Comparison of ENCODE assay signal across 32 mouse cellular contexts in the genomic region with DNA sequence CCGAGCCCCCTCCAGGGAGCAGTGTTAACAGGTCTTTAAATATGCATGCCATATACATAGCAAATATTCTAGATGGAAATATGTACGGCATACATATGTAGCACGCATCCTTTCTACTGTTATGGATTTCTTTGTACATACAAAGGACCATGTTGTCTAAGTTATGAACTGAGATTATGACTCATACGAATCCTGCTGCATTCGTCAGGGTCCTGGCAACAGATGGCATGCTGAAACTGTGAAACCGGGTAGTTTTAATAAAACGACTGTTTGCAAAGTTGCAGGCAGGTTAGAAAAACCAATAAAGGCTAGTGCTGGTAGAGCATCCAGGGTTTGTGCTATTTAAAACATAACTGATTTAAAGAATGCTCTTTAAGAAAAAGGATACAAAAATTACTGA.
DNase-seq lines count a peak whose midpoint lies in the region; ATAC-seq and TF ChIP-seq lines count a peak whose summit lies in the region.
"Had no signal": no experiment of that assay in that cellular context is flagged by ENCODE, and none has a peak within 500 bp of the region (broad histone marks: within the 10 kb centered on the region; RNA-seq: fewer than 3 reads in every experiment).

No protein-coding gene starts in this region.

- TF ChIP-seq CTCF in forebrain, postnatal 0 days (IDR thresholded peaks at IDR 0.05; ENCODE audit: low read depth), result no peak
- TF ChIP-seq CTCF in layer of hippocampus, adult 2 months (conservative IDR thresholded peaks at IDR 0.05), result no peak
- no peak for TF ChIP-seq CTCF in lung, postnatal 0 days (IDR thresholded peaks at IDR 0.05)

- H3K4me1 ChIP-seq in forebrain, postnatal 0 days (ENCODE audit: insufficient read depth), result no peaks in the 10 kb centered on the region; the same call in 1 of the 2 replicates
- H3K4me1 ChIP-seq in forebrain, embryonic 14.5 days (ENCODE audit: control insufficient read depth, insufficient read depth, low read length), result no peaks in the 10 kb centered on the region
- no peaks in the 10 kb centered on the region for H3K4me1 ChIP-seq in lung, postnatal 0 days (ENCODE audit: insufficient read depth, low read depth, low read length)
- H3K4me1 ChIP-seq: heart, embryonic 15.5 days; hindbrain, embryonic 12.5 days; midbrain, embryonic 13.5 days; neural tube, embryonic 13.5 days had no signal

- H3K27me3 ChIP-seq in forebrain, postnatal 0 days (ENCODE audit: insufficient read depth, low read length), result no peaks in the 10 kb centered on the region
- H3K27me3 ChIP-seq in forebrain, embryonic 14.5 days (replicated peaks; ENCODE audit: control insufficient read depth, insufficient read depth, low read length), result no peaks in the 10 kb centered on the region
- no peaks in the 10 kb centered on the region for H3K27me3 ChIP-seq in lung, postnatal 0 days (replicated peaks; ENCODE audit: insufficient read depth, low read length)
- H3K27me3 ChIP-seq: heart, embryonic 15.5 days; midbrain, embryonic 13.5 days; neural tube, embryonic 13.5 days had no signal

- H3K36me3 ChIP-seq in forebrain, postnatal 0 days (ENCODE audit: insufficient read depth), result no peaks in the 10 kb centered on the region
- no peaks in the 10 kb centered on the region for H3K36me3 ChIP-seq in forebrain, embryonic 14.5 days (ENCODE audit: control insufficient read depth, insufficient read depth, low read length)
- H3K36me3 ChIP-seq in lung, postnatal 0 days (ENCODE audit: insufficient read depth, low read length), result no peaks in the 10 kb centered on the region
- H3K36me3 ChIP-seq: forebrain, embryonic 10.5 days; heart, embryonic 10.5 days; heart, embryonic 15.5 days; hindbrain, embryonic 12.5 days; liver, embryonic 12.5 days; midbrain, embryonic 13.5 days; neural tube, embryonic 13.5 days had no signal

- H3K9me3 ChIP-seq in forebrain, postnatal 0 days (ENCODE audit: low read length), result no peaks in the 10 kb centered on the region
- no peaks in the 10 kb centered on the region for H3K9me3 ChIP-seq in forebrain, embryonic 14.5 days (replicated peaks; ENCODE audit: control insufficient read depth, low read length)
- no peaks in the 10 kb centered on the region for H3K9me3 ChIP-seq in lung, postnatal 0 days (ENCODE audit: low read length)
- H3K9me3 ChIP-seq: forebrain, embryonic 10.5 days; heart, embryonic 15.5 days; liver, embryonic 12.5 days; midbrain, embryonic 13.5 days; neural tube, embryonic 13.5 days had no signal

- DNase-seq in forebrain, postnatal 0 days, result no peak
- no peak for DNase-seq in forebrain, embryonic 14.5 days (ENCODE audit: low spot score)
- peak; percentile 42 to 55 for DNase-seq in layer of hippocampus, adult 2 months (ENCODE audit: low spot score in 2 of 2)
- no peak for DNase-seq in layer of hippocampus, postnatal 10 days (ENCODE audit: low spot score in 2 of 2)
- DNase-seq in 3T3-L1 (ENCODE audit: low read depth, low spot score), result peak; percentile 45
- DNase-seq in fibroblast of lung, adult 2 months (ENCODE audit: low read depth), result peak; percentile 26
- no peak for DNase-seq in lung, postnatal 0 days (ENCODE audit: low spot score)
- DNase-seq: adrenal gland, postnatal 25 days; cerebellum, adult 18-20 months; cerebellum, postnatal 14 days; gastrocnemius, postnatal 14 days; heart, postnatal 36 days; kidney, adult 8-10 months; kidney, postnatal 4 days; left cerebral cortex, postnatal 4 days; liver, postnatal 0 days; lung, postnatal 4 days; right cerebral cortex, postnatal 25 days; spleen, adult 18-20 months; thymus, adult 18-20 months; thymus, postnatal 25 days had no signal

- ATAC-seq in forebrain, postnatal 0 days, result peak; percentile 47; the same call in 1 of the 2 replicates
- no peak for ATAC-seq in forebrain, embryonic 14.5 days
- no peak for ATAC-seq in lung, postnatal 0 days
- ATAC-seq: hindbrain, postnatal 0 days; intestine, embryonic 16.5 days; liver, embryonic 12.5 days; liver, postnatal 0 days; midbrain, embryonic 13.5 days had no signal

- no peak overlapping the region for H3K9ac ChIP-seq in forebrain, postnatal 0 days
- H3K9ac ChIP-seq in forebrain, embryonic 14.5 days (ENCODE audit: low read length), result no peak overlapping the region
- no peak overlapping the region for H3K9ac ChIP-seq in lung, postnatal 0 days (replicated peaks; ENCODE audit: low read depth)
- H3K9ac ChIP-seq: heart, embryonic 15.5 days; hindbrain, embryonic 12.5 days; liver, embryonic 12.5 days; liver, postnatal 0 days; midbrain, embryonic 13.5 days; neural tube, embryonic 13.5 days had no signal

- WGBS in forebrain, postnatal 0 days, result 68% methylated on average over 7 of the region's 7 CpGs
- 79% methylated on average over 7 of the region's 7 CpGs for WGBS in forebrain, embryonic 14.5 days
- 80% methylated on average over 7 of the region's 7 CpGs for WGBS in lung, postnatal 0 days

- no peak overlapping the region for H3K4me2 ChIP-seq in forebrain, postnatal 0 days (ENCODE audit: low read depth)
- no peak overlapping the region for H3K4me2 ChIP-seq in forebrain, embryonic 14.5 days (ENCODE audit: low read length)
- no peak overlapping the region for H3K4me2 ChIP-seq in lung, postnatal 0 days (replicated peaks; ENCODE audit: low read depth, low read length)
- H3K4me2 ChIP-seq: heart, embryonic 15.5 days; hindbrain, embryonic 12.5 days; liver, embryonic 12.5 days; midbrain, embryonic 13.5 days; neural tube, embryonic 13.5 days had no signal

- TF ChIP-seq EP300 in lung, postnatal 0 days (IDR thresholded peaks at IDR 0.05), result no peak

- 0 out of 2 replicates have a peak overlapping the region, but pooled peaks have one; percentile 15 for H3K27ac ChIP-seq in forebrain, postnatal 0 days (ENCODE audit: low read depth, low read length)
- no peak overlapping the region for H3K27ac ChIP-seq in forebrain, embryonic 14.5 days (ENCODE audit: low read depth, low read length)
- peak overlapping the region; percentile 83 for H3K27ac ChIP-seq in layer of hippocampus, adult 2 months
- no peak overlapping the region for H3K27ac ChIP-seq in lung, postnatal 0 days (ENCODE audit: low read length)
- H3K27ac ChIP-seq: forebrain, embryonic 10.5 days; heart, embryonic 10.5 days; heart, embryonic 15.5 days; hindbrain, embryonic 12.5 days; hindbrain, postnatal 0 days; kidney, postnatal 0 days; liver, embryonic 12.5 days; midbrain, embryonic 13.5 days; neural tube, embryonic 13.5 days; stomach, postnatal 0 days had no signal

- H3K4me3 ChIP-seq in forebrain, postnatal 0 days (ENCODE audit: low read depth, low read length), result no peak overlapping the region
- no peak overlapping the region for H3K4me3 ChIP-seq in forebrain, embryonic 14.5 days (ENCODE audit: low read depth, low read length)
- no peak overlapping the region for H3K4me3 ChIP-seq in layer of hippocampus, adult 2 months
- H3K4me3 ChIP-seq in lung, postnatal 0 days (ENCODE audit: low read depth, low read length), result no peak overlapping the region
- H3K4me3 ChIP-seq: forebrain, embryonic 10.5 days; heart, embryonic 10.5 days; heart, embryonic 15.5 days; hindbrain, embryonic 12.5 days; liver, embryonic 12.5 days; midbrain, embryonic 13.5 days; neural tube, embryonic 13.5 days had no signal

Comparison
In these comparisons a context has a peak if more than half of its experiments do, and no peak if none do; other contexts are left out.
1. DNase-seq: peak in layer of hippocampus, adult 2 months (2 of 2), 3T3-L1 (single experiment) and fibroblast of lung, adult 2 months (single experiment); none in forebrain, postnatal 0 days (single experiment), forebrain, embryonic 14.5 days (single experiment), layer of hippocampus, postnatal 10 days (0 of 2) and lung, postnatal 0 days (single experiment).
2. H3K27ac ChIP-seq: peak in forebrain, postnatal 0 days (single experiment) and layer of hippocampus, adult 2 months (single experiment); none in forebrain, embryonic 14.5 days (single experiment) and lung, postnatal 0 days (single experiment).